In genomic region chr14:122387781-122388180, GRCm38 (mm10) we compare ENCODE assay signal across 22 mouse cellular contexts.
"Had no signal": no experiment of that assay in that cellular context is flagged by ENCODE, and none has a peak within 500 bp of the region (broad histone marks: within the 10 kb centered on the region; RNA-seq: fewer than 3 reads in every experiment).

No protein-coding gene starts in this region.

- H3K4me3 ChIP-seq: embryonic facial prominence, embryonic 10.5 days; embryonic facial prominence, embryonic 12.5 days; embryonic facial prominence, embryonic 13.5 days; embryonic facial prominence, embryonic 15.5 days; erythroblast, embryonic 14.5 days; forebrain, embryonic 10.5 days; forebrain, embryonic 12.5 days; forebrain, embryonic 13.5 days; forebrain, embryonic 15.5 days; gastrocnemius, adult 2 months; heart, adult 2 months; heart, embryonic 10.5 days had no signal

- H3K9ac ChIP-seq: embryonic facial prominence, embryonic 12.5 days; embryonic facial prominence, embryonic 13.5 days; embryonic facial prominence, embryonic 15.5 days; forebrain, embryonic 12.5 days; forebrain, embryonic 13.5 days; forebrain, embryonic 15.5 days; forebrain, postnatal 0 days had no signal

- H3K27ac ChIP-seq: embryonic facial prominence, embryonic 10.5 days; embryonic facial prominence, embryonic 12.5 days; embryonic facial prominence, embryonic 13.5 days; embryonic facial prominence, embryonic 15.5 days; forebrain, embryonic 10.5 days; forebrain, embryonic 12.5 days; forebrain, embryonic 13.5 days; forebrain, embryonic 15.5 days; gastrocnemius, adult 2 months; heart, adult 2 months; heart, embryonic 10.5 days had no signal

- H3K4me2 ChIP-seq: embryonic facial prominence, embryonic 12.5 days; embryonic facial prominence, embryonic 13.5 days; embryonic facial prominence, embryonic 15.5 days; forebrain, embryonic 12.5 days; forebrain, embryonic 15.5 days had no signal

- DNase-seq: cerebellum, postnatal 14 days; embryo, embryonic 11 days; forebrain, postnatal 0 days; gastrocnemius, adult 2 months; gastrocnemius, postnatal 10 days; gastrocnemius, postnatal 14 days; gastrocnemius, postnatal 25 days; gastrocnemius, postnatal 36 days; heart, adult 11 months; heart, adult 18-20 months; heart, adult 2 months had no signal

- H3K4me1 ChIP-seq: embryonic facial prominence, embryonic 10.5 days; embryonic facial prominence, embryonic 12.5 days; embryonic facial prominence, embryonic 13.5 days; embryonic facial prominence, embryonic 15.5 days; heart, embryonic 10.5 days had no signal

- ATAC-seq: forebrain, embryonic 13.5 days; forebrain, embryonic 15.5 days; forebrain, embryonic 16.5 days; forebrain, postnatal 0 days had no signal

- H3K27me3 ChIP-seq: embryonic facial prominence, embryonic 15.5 days had no signal

- H3K36me3 ChIP-seq: embryonic facial prominence, embryonic 10.5 days; embryonic facial prominence, embryonic 12.5 days; embryonic facial prominence, embryonic 13.5 days; embryonic facial prominence, embryonic 15.5 days; forebrain, embryonic 10.5 days; forebrain, embryonic 12.5 days; forebrain, embryonic 15.5 days; heart, embryonic 10.5 days had no signal

- H3K9me3 ChIP-seq: embryonic facial prominence, embryonic 10.5 days; embryonic facial prominence, embryonic 12.5 days; embryonic facial prominence, embryonic 13.5 days; embryonic facial prominence, embryonic 15.5 days; forebrain, embryonic 10.5 days; forebrain, embryonic 12.5 days; forebrain, embryonic 13.5 days; forebrain, embryonic 15.5 days; heart, embryonic 10.5 days had no signal
